Mouse (Mus musculus): Measurements from ENCODE around the gene Gm37240. TPM values are rescaled to one million over a fixed set of nuclear protein-coding genes. Genes with fewer than 3 reads are reported as not detected.

Gene Gm37240
- polyA plus RNA-seq, 1 experiment from 2014 or later = 12.7 TPM

DNA sequence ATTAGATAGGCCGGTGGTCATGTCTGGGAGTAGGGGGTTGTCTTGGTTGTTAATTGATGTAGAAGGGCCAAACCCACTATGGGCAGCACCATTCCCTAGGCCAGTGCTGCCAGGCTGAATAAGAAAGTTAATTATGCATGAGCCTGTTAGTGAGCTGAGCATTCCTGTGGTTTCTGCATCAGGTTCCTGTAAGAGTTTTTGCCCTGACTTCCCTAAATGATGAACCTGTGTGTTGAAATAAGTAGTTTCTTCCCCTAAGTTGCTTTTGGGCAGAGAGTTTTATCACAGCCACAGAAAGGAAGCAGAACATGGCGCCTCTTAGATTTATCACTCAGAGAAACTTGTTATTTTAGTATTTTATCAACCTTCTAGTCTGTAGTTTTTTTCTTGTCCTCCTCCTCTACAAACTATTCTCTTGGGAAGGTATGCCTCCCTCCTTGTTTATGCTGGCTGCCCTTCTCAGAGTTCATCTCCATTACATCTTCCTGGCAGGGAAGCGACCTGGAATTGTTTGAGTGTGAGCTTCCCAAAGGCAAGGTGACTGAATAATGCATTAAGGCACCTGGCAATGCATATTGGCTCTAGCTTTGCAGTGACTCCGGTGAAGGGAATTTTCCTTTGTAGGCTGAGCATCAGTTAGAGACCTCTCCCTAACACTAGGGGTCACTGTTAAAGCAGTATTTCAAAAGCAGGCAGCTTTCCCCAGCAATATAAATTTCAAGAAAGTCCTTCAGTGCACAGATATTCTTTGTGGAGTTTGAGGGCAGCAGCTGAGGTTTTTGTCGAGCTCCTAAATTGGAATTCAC, 1272.1 kb downstream of the Gm37240 start:
- no peaks in the 10 kb centered on the region for H3K36me3 ChIP-seq
- H3K4me3 ChIP-seq = no peak overlapping the region
- H3K9me3 ChIP-seq (replicated peaks) = no peaks in the 10 kb centered on the region
- no peak overlapping the region for H3K4me2 ChIP-seq
- H3K4me1 ChIP-seq (replicated peaks) = no peaks in the 10 kb centered on the region
- no peak overlapping the region for H3K9ac ChIP-seq
- 17% methylated on average over 5 of the region's 5 CpGs for WGBS
- no peak overlapping the region for H3K27ac ChIP-seq
- no peak for ATAC-seq (replicated peaks; ENCODE audit: insufficient number of reproducible peaks, insufficient read depth, low FRiP score, low read depth)
- H3K27me3 ChIP-seq = no peaks in the 10 kb centered on the region

DNA sequence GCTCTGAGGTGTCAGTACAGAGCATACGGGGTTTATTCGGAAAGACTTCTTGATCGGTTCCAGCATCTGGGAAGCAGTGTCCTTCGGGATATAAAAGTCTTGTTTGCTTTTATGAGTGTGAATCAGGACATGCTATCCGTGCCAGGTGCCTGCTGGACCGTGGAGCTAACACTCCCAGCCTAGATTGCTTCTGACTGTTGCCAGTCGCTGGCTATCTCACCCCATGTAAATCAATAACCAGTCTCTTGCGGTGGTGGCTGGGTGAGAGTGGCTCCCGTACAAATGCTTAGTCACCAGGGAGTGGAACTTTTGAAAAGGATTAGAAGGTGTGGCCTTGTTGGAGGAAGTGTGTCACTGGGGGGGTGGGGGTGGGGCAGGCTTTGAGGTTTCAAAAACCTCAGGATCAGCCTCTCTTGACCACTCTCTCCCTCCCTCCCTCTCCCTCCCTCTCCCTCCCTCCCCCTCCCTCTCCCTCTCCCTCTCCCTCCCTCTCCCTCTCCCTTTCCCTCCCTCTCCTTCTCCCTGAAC, 1277.1 kb downstream of the Gm37240 start:
- H3K4me1 ChIP-seq (replicated peaks) = no peaks in the 10 kb centered on the region
- 0 out of 2 replicates have a peak, but pooled peaks cover 4% of the 10 kb centered on the region for H3K9me3 ChIP-seq (replicated peaks)
- no peak for ATAC-seq (replicated peaks; ENCODE audit: insufficient number of reproducible peaks, insufficient read depth, low FRiP score, low read depth)
- H3K4me2 ChIP-seq = no peak overlapping the region
- no peak overlapping the region for H3K9ac ChIP-seq
- 82% methylated on average over 9 of the region's 9 CpGs for WGBS
- no peaks in the 10 kb centered on the region for H3K36me3 ChIP-seq
- H3K27ac ChIP-seq = no peak overlapping the region
- no peak overlapping the region for H3K4me3 ChIP-seq
- no peaks in the 10 kb centered on the region for H3K27me3 ChIP-seq

DNA sequence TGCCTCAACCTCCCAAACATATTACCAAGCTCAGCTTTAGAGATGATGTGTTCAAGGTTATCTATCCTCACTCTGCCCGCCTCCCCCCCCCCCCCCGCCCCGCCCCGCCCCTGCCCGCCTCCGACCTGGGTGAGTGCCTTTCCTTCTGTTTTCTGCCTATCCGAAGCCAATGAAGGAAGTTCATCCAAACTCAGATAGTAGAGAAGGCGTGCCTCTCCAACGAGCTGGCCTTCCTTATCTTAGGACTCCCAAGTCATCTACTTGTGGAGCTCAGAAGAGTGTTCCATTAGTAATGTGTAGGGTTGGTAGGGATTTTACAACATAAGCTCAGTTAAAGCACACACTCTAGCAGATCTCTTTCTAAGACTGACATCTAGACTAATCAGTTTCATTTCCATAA, 1284.1 kb downstream of the Gm37240 start:
- Histone ChIP-seq H3K4me3 (no peak overlapping the region), H3K27me3 (no peaks in the 10 kb centered on the region), H3K4me1 (replicated peaks) (no peaks in the 10 kb centered on the region), H3K4me2 (no peak overlapping the region), H3K36me3 (no peaks in the 10 kb centered on the region), H3K9ac (no peak overlapping the region), H3K27ac (no peak overlapping the region), H3K9me3 (replicated peaks) (0 out of 2 replicates have a peak, but pooled peaks cover 4% of the 10 kb centered on the region)
- no peak for ATAC-seq (replicated peaks; ENCODE audit: insufficient number of reproducible peaks, insufficient read depth, low FRiP score, low read depth)
- 57% methylated on average over 7 of the region's 9 CpGs for WGBS

DNA sequence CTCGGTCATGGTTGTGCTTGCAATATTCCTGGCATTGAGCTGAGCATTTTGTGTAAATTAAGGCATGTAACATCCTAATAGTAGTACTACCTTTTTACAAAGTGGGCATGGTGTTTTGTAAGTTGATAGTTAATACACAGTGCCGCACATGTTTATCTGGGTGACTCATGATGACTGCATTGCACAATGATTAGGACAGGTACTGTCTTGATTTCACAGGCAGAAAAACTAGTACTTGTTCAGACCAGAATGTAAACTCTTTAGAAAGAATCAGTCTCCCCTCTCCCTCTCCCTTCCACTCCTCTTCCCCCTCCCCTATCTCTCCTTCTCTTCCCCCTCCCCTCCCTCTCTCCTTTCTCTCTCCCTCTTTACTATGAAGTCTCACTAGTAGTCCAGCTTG, 1284.6 kb downstream of the Gm37240 start:
- Histone ChIP-seq H3K36me3 (no peaks in the 10 kb centered on the region), H3K9ac (no peak overlapping the region), H3K27ac (no peak overlapping the region), H3K4me2 (no peak overlapping the region), H3K27me3 (no peaks in the 10 kb centered on the region), H3K4me1 (replicated peaks) (no peaks in the 10 kb centered on the region), H3K9me3 (replicated peaks) (0 out of 2 replicates have a peak, but pooled peaks cover 4% of the 10 kb centered on the region), H3K4me3 (no peak overlapping the region)
- WGBS = 78% methylated on average over 2 of the region's 2 CpGs
- no peak for ATAC-seq (replicated peaks; ENCODE audit: insufficient number of reproducible peaks, insufficient read depth, low FRiP score, low read depth)

DNA sequence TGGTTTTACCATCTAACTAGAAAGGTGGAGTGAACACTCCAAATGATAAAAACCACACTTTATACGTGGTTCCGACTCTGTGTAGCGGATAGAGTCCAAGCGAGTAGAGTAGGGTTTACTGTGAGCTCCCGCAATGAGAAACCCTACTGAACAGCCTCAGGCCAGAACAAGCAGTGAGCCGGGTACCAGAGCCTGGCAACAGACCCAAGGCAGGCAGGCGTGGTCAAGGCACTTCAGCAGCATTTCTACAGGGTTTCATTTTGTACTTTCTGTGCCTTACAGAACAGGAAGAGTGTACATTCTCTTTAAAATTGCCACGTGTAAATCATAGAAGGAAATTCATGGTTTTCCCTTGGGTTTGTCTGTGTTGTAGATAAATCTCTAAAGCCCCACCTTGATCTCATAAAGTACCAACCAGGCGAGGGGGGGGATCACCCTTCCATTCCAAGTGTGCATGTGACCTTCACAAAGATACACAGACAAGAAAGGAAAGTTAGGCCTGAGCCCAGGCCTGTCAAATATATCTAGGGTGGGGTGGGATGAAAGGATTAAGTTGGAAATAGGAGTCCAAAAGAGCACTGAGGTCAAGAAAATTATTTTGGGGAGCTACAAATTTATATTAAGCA, 1285.3 kb downstream of the Gm37240 start:
- WGBS = 77% methylated on average over 9 of the region's 9 CpGs
- H3K36me3 ChIP-seq = no peaks in the 10 kb centered on the region

DNA sequence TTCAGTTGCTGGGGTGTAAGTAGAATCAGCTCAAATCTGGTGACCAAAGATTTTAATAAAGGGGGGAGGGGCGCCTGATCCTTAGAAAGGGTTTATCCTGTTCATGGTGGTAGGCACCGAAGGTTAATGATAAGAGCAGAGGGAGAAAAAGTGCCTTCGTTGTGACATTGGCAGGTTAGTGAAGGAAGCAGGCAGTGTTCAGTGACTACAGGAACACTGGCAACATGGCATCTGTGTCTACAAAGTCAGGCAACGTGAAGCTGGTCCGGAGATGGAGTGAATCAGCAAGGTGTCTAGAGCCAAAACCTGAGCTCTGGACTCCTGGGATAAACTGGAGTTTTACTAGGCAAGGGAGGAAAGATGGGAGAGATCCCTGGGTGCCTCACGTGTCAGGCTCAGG, 1288.6 kb downstream of the Gm37240 start:
- H3K4me2 ChIP-seq = no peak overlapping the region
- peaks cover 3% of the 10 kb centered on the region; the same call in 1 of the 2 replicates for H3K4me1 ChIP-seq (replicated peaks)
- no peak overlapping the region for H3K4me3 ChIP-seq
- H3K9me3 ChIP-seq (replicated peaks) = no peaks in the 10 kb centered on the region
- no peaks in the 10 kb centered on the region for H3K27me3 ChIP-seq
- WGBS = 75% methylated on average over 6 of the region's 6 CpGs
- no peak overlapping the region for H3K9ac ChIP-seq
- no peaks in the 10 kb centered on the region for H3K36me3 ChIP-seq
- no peak overlapping the region for H3K27ac ChIP-seq
- no peak for ATAC-seq (replicated peaks; ENCODE audit: insufficient number of reproducible peaks, insufficient read depth, low FRiP score, low read depth)

More for the DNA sequence above, 1285.3 kb downstream of the Gm37240 start:
- Histone ChIP-seq H3K27ac (no peak overlapping the region), H3K9ac (no peak overlapping the region), H3K4me3 (no peak overlapping the region), H3K9me3 (replicated peaks) (0 out of 2 replicates have a peak, but pooled peaks cover 4% of the 10 kb centered on the region), H3K4me2 (no peak overlapping the region), H3K4me1 (replicated peaks) (no peaks in the 10 kb centered on the region), H3K27me3 (no peaks in the 10 kb centered on the region)
- ATAC-seq (replicated peaks; ENCODE audit: insufficient number of reproducible peaks, insufficient read depth, low FRiP score, low read depth) = no peak

DNA sequence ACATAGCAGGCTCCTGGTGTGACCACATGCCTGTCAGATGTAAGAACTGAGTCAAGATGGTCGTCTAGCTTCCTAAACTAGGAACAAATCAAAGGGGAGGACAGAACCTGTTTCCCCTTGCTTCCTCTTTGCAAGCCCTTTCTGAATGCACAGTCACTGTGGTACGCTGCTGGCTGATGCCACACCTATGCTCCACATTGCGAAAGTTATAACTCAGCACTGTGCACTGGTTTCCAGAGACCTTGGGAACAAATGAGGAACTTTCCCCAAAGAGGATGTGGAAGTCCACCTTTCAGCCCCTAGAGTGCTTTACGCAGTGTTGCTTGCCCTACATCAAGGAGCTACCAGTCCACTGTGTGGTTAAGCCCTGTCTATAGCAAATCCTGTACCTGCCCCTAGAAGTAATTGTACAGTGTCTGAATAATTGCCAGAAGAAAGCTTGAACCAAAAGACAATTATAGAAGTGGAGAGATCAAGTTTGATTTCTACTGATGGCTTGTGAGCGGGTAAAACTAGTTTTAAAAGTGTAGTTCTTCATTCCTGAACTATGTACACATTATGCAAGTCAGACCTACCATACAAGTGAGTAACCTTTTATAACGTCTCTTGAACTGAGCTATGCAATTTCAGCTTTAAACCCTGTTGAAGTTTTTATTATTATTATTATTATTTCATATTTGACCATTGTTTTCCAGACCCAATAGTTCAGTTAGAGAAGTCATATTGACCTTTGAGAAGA, 1289.2 kb downstream of the Gm37240 start:
- Histone ChIP-seq H3K4me3 (no peak overlapping the region), H3K9me3 (replicated peaks) (no peaks in the 10 kb centered on the region), H3K9ac (no peak overlapping the region), H3K4me2 (no peak overlapping the region), H3K27ac (no peak overlapping the region), H3K4me1 (replicated peaks) (peaks cover 3% of the 10 kb centered on the region; the same call in 1 of the 2 replicates), H3K27me3 (no peaks in the 10 kb centered on the region), H3K36me3 (no peaks in the 10 kb centered on the region)
- WGBS = 74% methylated on average over 6 of the region's 6 CpGs
- no peak for ATAC-seq (replicated peaks; ENCODE audit: insufficient number of reproducible peaks, insufficient read depth, low FRiP score, low read depth)

DNA sequence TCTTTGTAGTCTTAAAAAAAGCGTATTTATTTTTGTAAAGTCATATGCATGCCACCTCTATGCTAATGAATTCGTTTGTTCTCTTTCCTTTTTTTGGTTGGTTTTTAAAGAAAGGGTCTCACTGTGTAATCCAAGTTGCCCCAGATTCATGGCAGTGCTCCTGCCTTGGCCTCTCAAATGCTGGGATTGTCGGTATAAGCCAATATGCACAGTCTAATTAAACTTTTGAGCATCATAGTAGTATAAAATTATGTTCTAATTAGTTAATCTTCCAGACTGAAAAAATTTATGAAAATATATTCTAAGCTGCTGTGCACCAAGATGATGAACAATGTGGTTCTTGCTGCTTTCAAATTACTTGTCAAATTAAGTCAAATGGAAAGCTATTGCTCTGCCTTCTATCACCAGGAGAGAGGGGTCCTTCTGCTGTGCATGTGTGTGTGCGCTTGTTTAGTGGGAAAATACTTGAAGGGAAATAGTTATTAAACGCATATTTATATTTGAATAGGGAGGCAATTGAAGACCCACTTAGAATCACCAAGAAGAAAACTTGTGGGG, 1291.6 kb downstream of the Gm37240 start:
- H3K27ac ChIP-seq = no peak overlapping the region
- H3K4me2 ChIP-seq = peak overlapping the region; percentile 62
- H3K27me3 ChIP-seq = no peaks in the 10 kb centered on the region
- no peak for ATAC-seq (replicated peaks; ENCODE audit: insufficient number of reproducible peaks, insufficient read depth, low FRiP score, low read depth)
- peak overlapping the region; percentile 41; the same call in 1 of the 2 replicates for H3K4me3 ChIP-seq
- no peaks in the 10 kb centered on the region for H3K36me3 ChIP-seq
- H3K4me1 ChIP-seq (replicated peaks) = peaks cover 7% of the 10 kb centered on the region; the same call in 1 of the 2 replicates
- H3K9ac ChIP-seq = no peak overlapping the region; the same call in 1 of the 2 replicates
- 44% methylated on average over 5 of the region's 5 CpGs for whole genome bisulfite sequencing
- H3K9me3 ChIP-seq (replicated peaks) = no peaks in the 10 kb centered on the region

DNA sequence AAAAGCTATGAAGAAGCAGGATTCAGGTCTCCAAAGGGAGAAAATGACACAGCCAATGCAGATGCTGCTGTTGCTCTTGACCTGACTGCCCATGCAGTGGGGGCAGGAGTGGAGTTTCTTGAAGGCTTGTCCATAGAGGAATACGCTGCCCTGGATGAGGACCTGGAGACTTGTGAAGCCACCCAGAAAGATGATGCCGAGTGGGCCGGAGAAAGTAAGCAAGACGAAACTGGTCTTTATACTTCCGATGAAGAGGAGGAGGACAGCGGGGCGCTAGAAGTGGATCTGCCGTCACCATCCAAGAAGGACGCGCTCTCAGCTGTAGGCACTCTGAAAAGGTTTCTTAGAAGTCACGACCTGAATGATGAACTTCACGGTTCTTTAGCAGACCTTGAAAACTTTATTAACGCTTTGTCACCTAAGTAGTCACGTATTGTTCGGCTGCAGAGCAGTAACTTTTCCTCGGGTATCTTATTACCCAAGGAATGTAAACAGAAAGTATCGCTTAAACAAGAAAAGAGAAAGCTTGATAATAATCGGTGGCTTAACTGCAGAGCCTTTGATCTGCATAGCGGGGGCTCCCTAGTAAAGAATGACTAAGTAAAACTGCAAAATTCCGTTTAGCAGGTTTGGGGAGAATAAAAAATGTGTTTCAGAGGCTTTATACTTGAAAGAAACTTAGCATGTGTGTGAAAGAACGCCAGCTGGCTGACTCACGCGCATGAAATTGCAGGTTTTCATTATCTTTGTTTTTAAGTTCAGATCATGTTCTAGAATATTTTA, 1292.2 kb downstream of the Gm37240 start:
- Histone ChIP-seq H3K27ac (no peak overlapping the region), H3K27me3 (no peaks in the 10 kb centered on the region), H3K4me1 (replicated peaks) (peaks cover 7% of the 10 kb centered on the region; the same call in 1 of the 2 replicates), H3K4me3 (peak overlapping the region; percentile 41), H3K9ac (peak overlapping the region; percentile 18), H3K4me2 (peak overlapping the region; percentile 62), H3K9me3 (replicated peaks) (no peaks in the 10 kb centered on the region), H3K36me3 (no peaks in the 10 kb centered on the region)
- WGBS = 7% methylated on average over 23 of the region's 23 CpGs
- no peak for ATAC-seq (replicated peaks; ENCODE audit: insufficient number of reproducible peaks, insufficient read depth, low FRiP score, low read depth)

DNA sequence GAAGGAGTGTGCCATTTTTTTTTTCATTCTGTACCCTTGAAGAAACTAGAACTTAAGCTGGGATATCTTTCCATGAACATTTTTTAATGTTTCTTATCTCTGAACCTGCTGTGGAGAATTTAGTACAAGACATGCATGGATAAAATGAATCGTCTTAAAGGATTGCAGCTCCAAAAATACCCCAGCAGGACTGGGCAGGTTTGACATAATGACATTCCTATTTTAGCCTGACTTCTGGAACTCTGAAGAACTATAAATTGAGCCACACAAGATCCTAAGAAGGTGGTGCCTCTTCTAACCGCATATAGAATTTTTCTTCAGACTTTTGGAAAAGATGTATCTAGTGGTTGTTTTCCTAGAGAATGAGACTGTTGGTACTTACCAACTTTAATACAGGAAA, 1294.0 kb downstream of the Gm37240 start, which contains the start of gene Tigd4:
TSS of gene Tigd4 (plus strand) at position 301 of the 400 bp plus-strand sequence.
- Histone ChIP-seq H3K4me2 (no peak within 1 kb of the TSS), H3K36me3 (no peaks in the 10 kb centered on the region), H3K4me3 (no peak within 1 kb of the TSS), H3K4me1 (replicated peaks) (peaks cover 10% of the 10 kb centered on the region; the same call in 1 of the 2 replicates), H3K27me3 (no peaks in the 10 kb centered on the region), H3K9me3 (replicated peaks) (no peaks in the 10 kb centered on the region), H3K27ac (peak within 1 kb of the TSS; percentile 12; the same call in 1 of the 2 replicates), H3K9ac (no peak within 1 kb of the TSS)
- 56% methylated on average over 2 of the region's 2 CpGs for WGBS
- ATAC-seq (replicated peaks; ENCODE audit: insufficient number of reproducible peaks, insufficient read depth, low FRiP score, low read depth) = no peak

Data from heart, embryonic 15.5 days (tissue).